Mouse (Mus musculus) embryonic fibroblast, embryonic 13.5 days (primary cell): Measurements from ENCODE around the gene Igsf11.

Experiments used
- CTCF ChIP-seq: IDR thresholded peaks from 2 replicates; pipeline ENCODE4 v1.5.1; 2011; ENCODE audit warnings: mild to moderate bottlenecking, control low read depth, low read length, moderate library complexity, borderline replicate concordance; ENCODE audit not compliant: insufficient read depth
- POLR2A ChIP-seq: IDR thresholded peaks from 2 replicates; pipeline ENCODE4 v1.6.1; 2011; ENCODE audit warnings: low read depth, mild to moderate bottlenecking, control low read depth, low read length, moderate library complexity

GRCm38 (mm10) chr16:38900024-38900423 lies 7.6 kb downstream of the Igsf11 start:
- TF ChIP-seq POLR2A (no peak), CTCF (no peak)
